Mouse (Mus musculus) thymus, adult 2 months (tissue): ENCODE data around the gene Pde2a. TPM values are rescaled to one million over a fixed set of nuclear protein-coding genes. Genes with fewer than 3 reads are reported as not detected.

Experiments
- DNase-seq: peaks from one replicate; pipeline ENCODE4 v3.0.0; 2021
- H3K27ac ChIP-seq: fragments of 200-500 bp; 2 replicates; pipeline ENCODE4 v1.5.1; 2012; ENCODE audit warnings: low read length, control low read depth; ENCODE audit not compliant: control insufficient read depth, insufficient read depth
- H3K27me3 ChIP-seq: fragments of 200-500 bp; 2 replicates; pipeline ENCODE4 v1.6.1; 2012; ENCODE audit warnings: mild to moderate bottlenecking, low read length, moderate library complexity, mixed read lengths; ENCODE audit not compliant: control insufficient read depth, insufficient read depth
- H3K36me3 ChIP-seq: fragments of 200-500 bp; 2 replicates; pipeline ENCODE4 v1.6.1; 2012; ENCODE audit warnings: mild to moderate bottlenecking, low read length, moderate library complexity; ENCODE audit not compliant: control insufficient read depth, insufficient read depth
- H3K4me1 ChIP-seq: fragments of 200-500 bp; replicated peaks from 2 replicates; pipeline ENCODE4 v1.6.1; 2012; ENCODE audit warnings: low read length; ENCODE audit not compliant: control insufficient read depth, insufficient read depth
- H3K4me3 ChIP-seq: fragments of 200-500 bp; 2 replicates; pipeline ENCODE4 v1.5.1; 2012; ENCODE audit warnings: mild to moderate bottlenecking, low read length, control low read depth, moderate library complexity; ENCODE audit not compliant: control insufficient read depth, insufficient read depth
- CTCF ChIP-seq: fragments of 200-500 bp; IDR thresholded peaks from 2 replicates; pipeline ENCODE4 v1.5.1; 2012; ENCODE audit warnings: mild to moderate bottlenecking, control low read depth, low read length, moderate library complexity, borderline replicate concordance; ENCODE audit not compliant: control insufficient read depth, poor library complexity, insufficient read depth; ENCODE audit errors: extremely low read depth
- POLR2A ChIP-seq: fragments of 200-500 bp; IDR thresholded peaks from 2 replicates; pipeline ENCODE4 v1.6.1; 2012; ENCODE audit warnings: mild to moderate bottlenecking, low read length, control low read depth, moderate library complexity; ENCODE audit not compliant: control insufficient read depth, poor library complexity, insufficient read depth; ENCODE audit errors: extremely low read depth
- WGBS: fragments of 180-500 bp; shearing (Covaris S2); methylation state at CpG from one replicate; pipeline ENCODE4 v1.1.7; 2018; 5-methylcytosine and 5-hydroxymethylcytosine counted together
- polyA plus RNA-seq: library from polyadenylated mRNA; depleted of rRNA; stranded (reverse); fragments of >200 nt; gene quantifications from 2 replicates; pipeline ENCODE4 v1.2.3, GENCODE M21; 2012

Pde2a gene
- polyA plus RNA-seq, 1 experiment: 12.0 TPM

GRCm38 (mm10) chr7:101378796-101379465 lies 42.6 kb upstream of the Pde2a start:
- Histone ChIP-seq H3K4me1 (peaks cover 27% of the 10 kb centered on the region), H3K27ac (peak overlapping the region; percentile 8; the same call in 1 of the 2 replicates), H3K4me3 (peak overlapping the region; percentile 93), H3K36me3 (no peaks in the 10 kb centered on the region), H3K27me3 (no peaks in the 10 kb centered on the region)
- peak; percentile 21 for DNase-seq
- WGBS: 54% methylated on average over 5 of the region's 5 CpGs
- TF ChIP-seq CTCF (no peak), POLR2A (no peak)

- no peaks in the 10 kb centered on the region for H3K27me3 ChIP-seq
- no peak overlapping the region for H3K4me3 ChIP-seq
- no peak overlapping the region for H3K27ac ChIP-seq
- 72% methylated on average over 2 of the region's 2 CpGs for WGBS
- no peak for DNase-seq
- TF ChIP-seq CTCF (no peak), POLR2A (no peak)
- peaks cover 27% of the 10 kb centered on the region for H3K4me1 ChIP-seq
- H3K36me3 ChIP-seq: no peaks in the 10 kb centered on the region
These were observed 41.8 kb upstream of the Pde2a start for GRCm38 (mm10) chr7:101379732-101380131.

- Histone ChIP-seq H3K4me3 (no peak overlapping the region), H3K27me3 (no peaks in the 10 kb centered on the region), H3K36me3 (no peaks in the 10 kb centered on the region), H3K27ac (no peak overlapping the region), H3K4me1 (peaks cover 27% of the 10 kb centered on the region)
- no peak for DNase-seq
- 90% methylated on average over 6 of the region's 6 CpGs for WGBS
- TF ChIP-seq POLR2A (no peak), CTCF (no peak)
These were observed 40.0 kb upstream of the Pde2a start for GRCm38 (mm10) chr7:101381512-101381911.

GRCm38 (mm10) chr7:101382378-101382777 lies 39.1 kb upstream of the Pde2a start:
- no peak for TF ChIP-seq CTCF
- no peak for TF ChIP-seq POLR2A
- no peak overlapping the region for H3K27ac ChIP-seq
- peaks cover 6% of the 10 kb centered on the region; the same call in 1 of the 2 replicates for H3K36me3 ChIP-seq
- no peak for DNase-seq
- 63% methylated on average over 8 of the region's 8 CpGs for WGBS
- no peak overlapping the region for H3K4me3 ChIP-seq
- H3K27me3 ChIP-seq: no peaks in the 10 kb centered on the region
- H3K4me1 ChIP-seq: peaks cover 22% of the 10 kb centered on the region

- Histone ChIP-seq H3K27me3 (no peaks in the 10 kb centered on the region), H3K36me3 (peaks cover 10% of the 10 kb centered on the region), H3K27ac (no peak overlapping the region), H3K4me1 (peaks cover 15% of the 10 kb centered on the region), H3K4me3 (no peak overlapping the region)
- 75% methylated on average over 3 of the region's 3 CpGs for WGBS
- DNase-seq: no peak
- TF ChIP-seq CTCF (no peak), POLR2A (no peak)
These were observed 37.7 kb upstream of the Pde2a start for GRCm38 (mm10) chr7:101383756-101384155.

GRCm38 (mm10) chr7:101384931-101385330 lies 36.6 kb upstream of the Pde2a start:
- WGBS: 98% methylated on average over 10 of the region's 10 CpGs
- Histone ChIP-seq H3K27ac (no peak overlapping the region), H3K27me3 (no peaks in the 10 kb centered on the region), H3K4me1 (peaks cover 3% of the 10 kb centered on the region; the same call in 1 of the 2 replicates), H3K36me3 (peaks cover 19% of the 10 kb centered on the region), H3K4me3 (no peak overlapping the region)
- DNase-seq: no peak
- TF ChIP-seq POLR2A: no peak
- no peak for TF ChIP-seq CTCF
